Mouse (Mus musculus) brain, embryonic 14.5 days (tissue): ENCODE measurements at regions not wholly inside any gene's neighbourhood (a gene's known extent, or its start where the extent isn't known, plus 50 kb on each side); places are given as distances from the start of the nearest gene placed in this dataset.

Experiments
- CTCF ChIP-seq: fragments of 200-500 bp; IDR thresholded peaks from 2 replicates; pipeline ENCODE4 v1.5.1; 2012; ENCODE audit warnings: inconsistent platforms, mild to moderate bottlenecking, moderate library complexity, borderline replicate concordance; ENCODE audit not compliant: insufficient read depth, insufficient read length; ENCODE audit errors: extremely low read depth
- POLR2A ChIP-seq: fragments of 200-500 bp; IDR thresholded peaks from 2 replicates; pipeline ENCODE4 v1.6.1; 2012; ENCODE audit warnings: mild to moderate bottlenecking, inconsistent platforms, borderline replicate concordance; ENCODE audit not compliant: poor library complexity, insufficient read depth, insufficient read length, severe bottlenecking; ENCODE audit errors: extremely low read depth

DNA sequence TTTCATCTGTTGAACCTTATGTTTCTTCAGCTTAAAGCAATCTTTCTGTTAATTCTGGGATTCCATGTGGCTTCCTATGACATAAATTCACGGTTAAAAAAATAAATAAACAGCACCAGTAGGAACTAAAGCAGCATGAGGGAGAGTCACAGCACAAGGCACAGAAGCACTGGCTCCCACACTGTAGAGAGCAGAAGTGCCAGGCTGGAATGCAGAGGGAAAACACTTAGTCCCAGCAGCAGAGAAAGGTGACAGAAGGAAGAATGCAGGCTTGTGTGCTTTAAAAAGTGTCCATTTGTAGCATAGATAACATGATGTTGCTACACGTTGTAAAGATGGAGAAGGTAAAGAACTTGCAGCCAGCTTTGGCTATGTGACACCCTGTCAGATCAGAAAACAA is 62.1 kb upstream of the Ppp2r5a start:
- no peak for TF ChIP-seq POLR2A
- TF ChIP-seq CTCF: no peak
